Mouse (Mus musculus) brain, adult 2 months (tissue): Measurements from ENCODE around the gene Rtf1.

Source experiments
- DNase-seq: peaks from one replicate; pipeline ENCODE4 v3.0.0; 2011; ENCODE audit warnings: low read depth, low spot score

Rtf1 gene

GRCm38 (mm10) chr2:119727762-119728416, 53.0 kb downstream of the Rtf1 start:
- DNase-seq, result no peak

GRCm38 (mm10) chr2:119730735-119731134, 55.9 kb downstream of the Rtf1 start:
- no peak for DNase-seq

DNA sequence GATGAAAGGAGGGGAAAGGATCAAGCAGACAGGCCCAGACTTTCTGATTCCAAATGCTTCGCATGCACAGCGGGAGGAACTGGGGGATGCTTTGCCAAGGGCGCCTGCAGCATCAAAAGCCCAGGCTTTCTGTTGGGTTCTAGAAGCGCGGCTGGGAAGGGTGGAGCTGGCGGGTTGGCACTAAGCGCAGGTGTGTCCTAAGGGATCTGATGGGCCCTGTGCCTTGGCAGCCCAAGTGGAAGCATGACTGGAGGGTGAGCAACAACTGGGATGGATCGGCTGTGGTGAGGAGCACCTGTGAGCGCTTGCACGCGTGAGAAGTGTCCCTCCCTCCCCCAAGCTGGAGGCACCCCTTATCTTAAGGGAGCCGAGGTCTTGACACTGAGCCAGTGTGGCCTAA, 62.3 kb downstream of the Rtf1 start:
- DNase-seq, result no peak

GRCm38 (mm10) chr2:119740567-119740966, 65.7 kb downstream of the Rtf1 start:
- DNase-seq, result no peak

- peak; percentile 52 for DNase-seq
Observed at GRCm38 (mm10) chr2:119741581-119742411, 66.9 kb downstream of the Rtf1 start, which contains the start of gene Itpka. Gene Itpka, plus strand, starts transcription at chr2:119742337.

DNA sequence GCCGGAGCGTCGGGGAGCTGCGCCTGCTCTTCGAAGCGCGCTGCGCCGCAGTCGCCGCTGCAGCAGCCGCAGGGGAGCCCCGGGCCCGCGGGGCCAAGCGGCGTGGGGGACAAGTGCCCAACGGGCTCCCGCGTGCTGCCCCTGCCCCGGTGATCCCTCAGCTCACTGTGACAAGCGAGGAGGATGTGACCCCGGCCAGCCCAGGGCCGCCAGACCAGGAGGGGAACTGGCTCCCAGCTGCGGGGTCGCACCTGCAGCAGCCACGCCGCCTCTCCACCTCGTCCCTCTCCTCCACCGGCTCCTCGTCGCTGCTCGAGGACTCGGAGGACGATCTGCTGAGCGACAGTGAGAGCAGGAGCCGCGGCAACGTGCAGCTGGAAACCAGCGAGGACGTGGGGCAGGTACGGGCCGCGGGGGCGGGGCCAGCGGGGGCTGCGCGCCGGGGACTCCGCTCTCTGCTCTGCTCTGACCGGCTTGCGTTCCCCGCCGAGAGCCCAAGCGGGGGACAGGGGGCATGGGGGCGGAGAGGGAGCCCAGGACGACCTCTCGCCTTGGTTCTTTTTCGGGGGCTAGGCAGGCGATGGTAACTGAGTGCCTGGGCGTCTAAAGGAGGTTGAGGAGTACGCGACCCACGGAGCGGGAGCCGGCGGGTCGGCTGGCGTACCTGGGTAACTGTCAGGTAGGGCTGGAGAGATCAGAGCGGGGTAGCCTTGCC, 67.8 kb downstream of the Rtf1 start:
- DNase-seq, result no peak

DNA sequence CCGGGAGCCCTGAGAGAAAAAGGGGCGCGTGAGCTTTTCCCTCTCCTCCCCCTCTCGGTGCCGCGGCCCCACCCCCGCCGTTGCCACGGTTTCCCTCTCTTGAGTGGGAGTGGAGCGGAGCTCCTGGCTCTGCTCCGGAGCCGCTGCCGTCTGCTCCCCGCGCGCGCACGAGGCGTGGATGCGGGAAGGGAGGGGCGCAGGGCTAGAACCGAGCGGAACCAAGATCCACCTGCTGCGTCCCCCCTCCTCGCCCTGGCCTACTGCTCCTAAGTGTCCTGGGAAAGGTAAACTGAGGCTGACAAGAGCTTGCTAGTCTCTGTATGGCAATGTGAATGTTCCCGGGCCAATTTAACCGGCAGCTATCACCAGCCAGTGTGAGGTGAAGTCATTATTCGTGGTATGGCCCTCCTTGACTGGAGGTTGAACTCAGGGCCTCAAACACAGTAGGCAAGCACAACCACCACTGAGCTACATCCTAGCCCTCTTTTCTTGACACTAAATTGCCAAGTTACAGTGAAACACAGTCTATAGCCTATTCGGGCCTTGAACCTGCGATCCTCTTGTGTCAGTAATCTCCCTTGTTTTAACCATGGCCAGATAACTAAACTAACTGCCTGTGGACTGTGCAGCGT, 68.4 kb downstream of the Rtf1 start:
- DNase-seq, result peak; percentile 72

GRCm38 (mm10) chr2:119743808-119744162, 68.9 kb downstream of the Rtf1 start:
- DNase-seq, result peak; percentile 52

- no peak for DNase-seq
Observed at GRCm38 (mm10) chr2:119744163-119745111, 69.6 kb downstream of the Rtf1 start.

GRCm38 (mm10) chr2:119745281-119745680, 70.4 kb downstream of the Rtf1 start:
- peak; percentile 69 for DNase-seq

DNA sequence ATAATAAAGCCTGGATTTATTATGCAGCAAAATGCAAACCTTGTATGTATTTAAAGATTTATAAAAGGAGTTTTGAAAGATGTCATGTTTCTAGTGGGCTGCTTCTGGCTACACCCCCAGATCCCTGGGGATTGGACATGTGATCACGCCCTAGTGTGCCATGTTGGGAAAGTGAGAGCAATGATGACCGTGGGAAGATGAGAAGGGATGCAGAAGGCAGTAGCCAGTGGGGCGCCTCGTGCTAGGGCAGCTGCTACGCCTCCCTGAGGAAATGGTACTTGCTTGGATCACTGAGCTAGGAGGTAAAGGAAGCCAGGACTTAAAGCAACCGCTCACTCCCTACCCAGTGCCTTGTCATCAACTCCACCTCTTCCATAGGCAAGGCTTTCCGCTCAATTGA, 72.7 kb downstream of the Rtf1 start:
- peak; percentile 88 for DNase-seq

DNA sequence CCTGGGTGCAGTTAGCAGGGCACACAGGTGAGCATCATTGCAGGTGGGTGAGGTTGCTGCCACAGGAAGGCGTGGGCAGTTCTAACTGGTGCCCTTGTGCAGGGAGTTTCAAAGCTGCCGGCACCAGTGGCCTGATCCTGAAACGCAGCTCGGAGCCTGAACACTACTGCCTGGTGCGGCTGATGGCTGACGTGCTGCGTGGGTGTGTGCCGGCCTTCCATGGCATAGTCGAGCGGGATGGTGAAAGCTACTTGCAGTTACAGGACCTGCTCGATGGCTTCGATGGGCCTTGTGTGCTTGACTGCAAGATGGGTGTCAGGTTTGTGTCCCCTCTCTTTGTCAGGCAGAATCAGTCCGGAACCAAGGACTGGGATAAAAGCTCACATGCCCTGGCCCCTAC, 74.4 kb downstream of the Rtf1 start:
- DNase-seq, result no peak

DNA sequence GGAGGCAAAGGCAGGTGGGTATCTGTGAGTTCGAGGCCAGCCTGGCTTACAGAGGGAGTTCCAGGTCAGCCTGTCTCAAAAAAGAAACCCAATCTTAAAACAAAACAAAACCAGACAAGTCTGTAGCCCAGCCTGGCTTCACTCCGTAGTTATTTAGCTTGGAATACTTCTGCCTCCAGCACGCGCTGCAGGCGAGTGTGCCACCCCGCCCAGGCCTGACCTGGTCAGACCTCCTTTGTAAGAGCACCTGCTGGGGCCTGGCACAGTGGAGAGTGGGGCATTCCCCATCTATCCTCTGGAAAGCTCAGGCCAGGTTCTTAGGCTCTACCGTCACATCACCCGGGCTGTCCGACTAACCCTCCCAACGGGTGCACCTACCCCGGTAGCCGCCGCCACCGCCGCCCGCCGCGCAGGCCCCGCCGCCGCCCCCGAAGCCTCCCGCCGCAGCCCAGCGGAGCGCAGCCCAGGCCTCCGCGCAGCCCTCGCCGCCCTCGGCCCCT, 82.8 kb downstream of the Rtf1 start:
- DNase-seq, result no peak

- DNase-seq, result no peak
Observed at GRCm38 (mm10) chr2:119758101-119758843, 83.4 kb downstream of the Rtf1 start.

DNA sequence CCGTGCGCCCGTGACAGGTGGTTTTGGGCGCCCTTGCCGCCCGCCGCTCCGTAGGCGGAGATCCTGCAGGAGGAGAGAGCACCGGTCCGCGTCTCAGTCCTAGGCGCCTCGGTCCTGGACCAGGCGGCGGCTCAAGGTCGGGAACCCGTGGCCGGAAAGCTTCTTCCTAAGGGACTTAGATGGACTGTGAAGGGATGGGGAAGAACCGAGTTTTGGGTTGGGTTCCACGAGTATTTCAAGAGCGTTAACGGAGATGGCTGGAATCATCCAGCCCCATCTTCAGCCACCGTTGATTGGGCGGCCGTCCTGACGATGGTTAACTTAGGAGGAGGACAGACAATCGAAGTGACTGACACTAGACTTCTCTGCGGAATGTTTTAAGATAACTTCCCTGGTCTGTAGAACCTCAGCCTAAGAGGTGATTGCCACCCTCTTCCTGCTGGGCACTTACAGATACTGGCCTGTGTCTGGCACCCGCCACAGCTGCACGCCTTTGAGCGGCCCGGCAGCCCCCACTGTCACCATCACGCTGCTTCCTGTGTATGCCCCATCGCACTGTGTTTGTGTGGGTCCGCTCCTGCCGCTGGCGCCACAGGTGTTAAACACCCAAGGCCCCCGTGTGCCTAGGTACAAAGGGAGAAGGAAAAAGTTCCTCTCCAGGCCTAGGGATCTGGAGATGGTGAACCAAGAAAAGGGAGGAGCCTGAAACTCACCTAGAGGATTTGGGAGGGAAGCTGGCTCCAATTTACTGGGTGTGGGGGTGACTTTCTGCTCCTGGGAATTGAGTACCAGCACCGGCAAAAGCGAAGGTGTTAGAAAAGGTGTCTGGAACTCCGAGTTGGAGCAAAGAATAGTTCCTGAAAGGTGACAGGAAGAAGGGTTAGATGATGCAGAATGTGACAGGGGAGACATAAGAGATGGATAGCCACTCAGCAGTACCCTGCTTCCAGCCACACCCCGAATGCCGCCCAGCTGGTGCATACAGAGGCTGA, 84.3 kb downstream of the Rtf1 start:
- DNase-seq, result no peak

- DNase-seq, result no peak
Observed at GRCm38 (mm10) chr2:119760251-119760650, 85.4 kb downstream of the Rtf1 start, which contains the start of gene Ltk. Gene Ltk, minus strand, starts transcription at chr2:119760431.

DNA sequence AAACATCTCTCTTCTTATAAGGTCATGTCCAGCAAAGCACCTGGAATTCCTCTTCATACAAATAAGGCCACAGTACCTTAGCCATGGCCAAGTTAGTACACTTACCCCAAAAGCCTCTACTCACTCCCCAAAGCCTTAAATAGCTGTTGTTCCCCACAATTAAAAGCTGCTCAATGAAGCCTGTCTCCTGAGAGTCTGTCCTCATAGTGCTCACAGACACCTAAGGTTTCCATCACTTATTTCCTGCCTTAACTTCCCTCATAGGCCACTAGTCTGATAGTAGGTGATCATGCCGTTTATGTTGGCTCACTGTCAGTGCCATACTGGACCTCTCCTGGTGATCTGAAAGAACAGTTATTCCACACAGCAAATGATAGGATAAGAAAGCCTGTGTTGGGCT, 87.4 kb downstream of the Rtf1 start:
- DNase-seq, result no peak

- DNase-seq, result no peak
Observed at GRCm38 (mm10) chr2:119763924-119764323, 89.1 kb downstream of the Rtf1 start.

DNA sequence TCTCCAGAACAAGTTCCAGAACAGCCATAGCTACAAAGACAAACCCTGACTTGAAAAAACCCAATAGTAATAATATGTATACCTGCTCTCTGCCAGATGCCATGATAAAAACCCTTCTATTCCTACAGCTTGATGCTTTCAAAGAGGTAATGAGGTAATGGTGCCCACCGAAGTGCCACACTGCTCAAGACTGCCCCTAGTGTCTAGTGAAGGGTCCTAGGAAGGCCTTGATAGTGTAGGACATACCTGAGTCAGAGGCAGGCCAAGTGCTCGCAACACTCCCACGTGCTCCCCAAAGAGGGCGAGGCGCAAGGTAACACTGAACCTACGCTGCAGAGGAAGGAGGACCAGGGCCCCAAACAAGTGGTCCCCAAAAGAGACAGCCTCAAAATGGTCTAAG, 92.4 kb downstream of the Rtf1 start:
- no peak for DNase-seq
